Mouse (Mus musculus) lung, postnatal 0 days (tissue): ENCODE results near the gene Elf4. TPM values are rescaled to one million over a fixed set of nuclear protein-coding genes. Genes with fewer than 3 reads are reported as not detected.

Experiments used
- ATAC-seq: fragments of 200-750 bp; cut with Nextera tagmentation; 2 replicates; pipeline ENCODE4 v1.8.0; 2017; ENCODE audit warnings: moderate library complexity
- DNase-seq: peaks from one replicate; pipeline ENCODE4 v3.0.0-alpha.2; 2016; ENCODE audit warnings: low spot score
- H3K27ac ChIP-seq: fragments of 300-500 bp; sonication (generic); 2 replicates; pipeline ENCODE4 v1.5.1; 2014; ENCODE audit warnings: antibody characterized with exemption, mild to moderate bottlenecking, low read length, mixed read lengths
- H3K27me3 ChIP-seq: fragments of 300-500 bp; sonication (generic); replicated peaks from 2 replicates; pipeline ENCODE4 v1.6.1; 2014; ENCODE audit warnings: low read length, mixed read lengths; ENCODE audit not compliant: insufficient read depth
- H3K36me3 ChIP-seq: fragments of 300-500 bp; sonication (generic); 2 replicates; pipeline ENCODE4 v1.6.1; 2014; ENCODE audit warnings: low read length, mixed read lengths; ENCODE audit not compliant: insufficient read depth
- H3K4me1 ChIP-seq: fragments of 300-500 bp; sonication (generic); 2 replicates; pipeline ENCODE4 v1.6.1; 2014; ENCODE audit warnings: antibody characterized with exemption, low read depth, low read length, mixed read lengths; ENCODE audit not compliant: insufficient read depth
- H3K4me2 ChIP-seq: fragments of 300-500 bp; sonication (generic); replicated peaks from 2 replicates; pipeline ENCODE4 v1.6.1; 2014; ENCODE audit warnings: low read depth, mild to moderate bottlenecking, low read length, moderate library complexity, mixed read lengths
- H3K4me3 ChIP-seq: fragments of 300-500 bp; sonication (generic); 2 replicates; pipeline ENCODE4 v1.5.1; 2014; ENCODE audit warnings: low read depth, low read length
- H3K9ac ChIP-seq: fragments of 300-500 bp; sonication (generic); replicated peaks from 2 replicates; pipeline ENCODE4 v1.6.1; 2014; ENCODE audit warnings: low read depth, mild to moderate bottlenecking
- H3K9me3 ChIP-seq: fragments of 300-500 bp; sonication (generic); 2 replicates; pipeline ENCODE4 v1.6.1; 2016; ENCODE audit warnings: low read length, mixed read lengths
- CTCF ChIP-seq: IDR thresholded peaks from 2 replicates; pipeline ENCODE4 v1.5.1; 2016; ENCODE audit warnings: antibody characterized with exemption, mild to moderate bottlenecking
- EP300 ChIP-seq: IDR thresholded peaks from 2 replicates; pipeline ENCODE4 v1.6.1; 2016; ENCODE audit warnings: antibody characterized with exemption, mild to moderate bottlenecking, control low read depth
- WGBS: fragments of 180-500 bp; shearing (Covaris S2); extraction: QIAGEN DNeasy Blood & Tissue Kit; methylation state at CpG from one replicate; pipeline ENCODE4 v1.1.7; 2014; 5-methylcytosine and 5-hydroxymethylcytosine counted together
- polyA plus RNA-seq: library from polyadenylated mRNA; unstranded; fragments of >200 nt; fragmentation: Nextera tagmentation; extraction: Ambion mirVana; gene quantifications from 2 replicates; pipeline ENCODE4 v1.2.1, GENCODE M21; 2015

The Elf4 gene
- polyA plus RNA-seq, 1 experiment from 2014 or later: 3.5 TPM

- ATAC-seq (no peak), DNase-seq (no peak)
- H3K9ac ChIP-seq: no peak overlapping the region
- no peaks in the 10 kb centered on the region for H3K27me3 ChIP-seq
- 84% methylated on average over 9 of the region's 9 CpGs for WGBS
- no peak overlapping the region for H3K27ac ChIP-seq
- no peaks in the 10 kb centered on the region for H3K4me1 ChIP-seq
- H3K9me3 ChIP-seq: no peaks in the 10 kb centered on the region
- H3K36me3 ChIP-seq: no peaks in the 10 kb centered on the region
- TF ChIP-seq CTCF (no peak), EP300 (no peak)
- H3K4me3 ChIP-seq: no peak overlapping the region
- no peak overlapping the region for H3K4me2 ChIP-seq
Measured at GRCm38 (mm10) chrX:48367841-48368240, 95.1 kb downstream of the Elf4 start.

- H3K27me3 ChIP-seq: no peaks in the 10 kb centered on the region
- DNase-seq (peak; percentile 7), ATAC-seq (no peak)
- no peak overlapping the region for H3K4me2 ChIP-seq
- H3K9ac ChIP-seq: no peak overlapping the region
- no peaks in the 10 kb centered on the region for H3K4me1 ChIP-seq
- TF ChIP-seq EP300 (no peak), CTCF (no peak)
- no peak overlapping the region for H3K4me3 ChIP-seq
- no peaks in the 10 kb centered on the region for H3K9me3 ChIP-seq
- 41% methylated on average over 15 of the region's 15 CpGs for WGBS
- no peaks in the 10 kb centered on the region for H3K36me3 ChIP-seq
- no peak overlapping the region for H3K27ac ChIP-seq
Measured at GRCm38 (mm10) chrX:48365836-48366577, 96.9 kb downstream of the Elf4 start.

Other genes starting within 250 kb of the Elf4 start
- gene Utp14a, start 206.3 kb downstream of the Elf4 start, polyA plus RNA-seq: 11.0 and 11.5 TPM in 2 replicates
- gene Bcorl1, start 121.8 kb downstream of the Elf4 start, polyA plus RNA-seq: 3.1 and 3.7 TPM in 2 replicates
- 30.4 and 33.5 TPM in 2 replicates for gene Aifm1, start 50.4 kb upstream of the Elf4 start, polyA plus RNA-seq
- gene Rab33a, start 56.2 kb upstream of the Elf4 start, polyA plus RNA-seq: 1.2 and 1.3 TPM in 2 replicates
- gene Zfp280c, start 131.4 kb upstream of the Elf4 start, polyA plus RNA-seq: 5.0 and 5.4 TPM in 2 replicates
- gene Slc25a14, start 160.3 kb upstream of the Elf4 start, polyA plus RNA-seq: 9.0 and 9.2 TPM in 2 replicates
- gene Gpr119, start 211.3 kb upstream of the Elf4 start, polyA plus RNA-seq: not detected in 2 replicates
- gene Rbmx2, start 231.9 kb upstream of the Elf4 start, polyA plus RNA-seq: 10.2 and 12.5 TPM in 2 replicates